Comparison of ENCODE assay signal across 16 mouse cellular contexts in the genomic region with DNA sequence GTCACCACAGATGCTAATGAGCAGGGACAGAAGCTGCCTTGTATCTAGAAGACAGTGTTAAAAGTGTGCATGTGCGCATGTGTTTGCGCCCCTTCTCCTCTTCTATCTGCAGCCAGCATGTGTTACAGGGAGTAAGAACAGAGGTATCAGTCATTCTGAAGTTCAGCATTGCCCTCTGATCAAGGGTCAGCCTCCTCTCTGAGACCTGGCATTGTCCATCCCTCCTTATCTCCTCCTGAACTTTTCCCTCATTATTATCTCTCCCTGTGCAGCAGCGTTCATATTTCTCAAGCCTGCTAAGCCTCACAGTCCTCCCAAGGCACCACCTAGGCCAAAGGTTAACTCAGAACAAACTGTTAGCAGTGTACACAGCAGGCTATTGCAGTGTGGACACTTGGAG. TPM values are rescaled to one million over a fixed set of nuclear protein-coding genes. Genes with fewer than 3 reads are reported as not detected.
DNase-seq lines count a peak whose midpoint lies in the region; ATAC-seq and TF ChIP-seq lines count a peak whose summit lies in the region.
"Had no signal": no experiment of that assay in that cellular context is flagged by ENCODE, and none has a peak within 500 bp of the region (broad histone marks: within the 10 kb centered on the region; RNA-seq: fewer than 3 reads in every experiment).

No protein-coding gene starts in this region.

- peak; percentile 23 for DNase-seq in c-Kit-positive CD71-positive TER-119-positive erythroid progenitor cells, embryonic 14.5 days (ENCODE audit: low spot score)
- peak in 2 of 3 experiments; percentile 35 to 40 for DNase-seq in liver, embryonic 14.5 days (ENCODE audit: low read depth in 3 of 3, low spot score in 3 of 3)
- DNase-seq in layer of hippocampus, adult 2 months (ENCODE audit: low spot score in 2 of 2) = no peak
- DNase-seq in urinary bladder, postnatal 36 days (ENCODE audit: low spot score in 2 of 2) = no peak
- DNase-seq in urinary bladder, postnatal 25 days (ENCODE audit: low spot score) = no peak
- DNase-seq: adrenal gland, postnatal 14 days; cerebellum, adult 18-20 months; cerebellum, postnatal 36 days; heart, adult 11 months; kidney, postnatal 25 days; lung, adult 18-20 months had no signal

- H3K36me3 ChIP-seq in intestine, embryonic 16.5 days (ENCODE audit: control insufficient read depth, insufficient read depth, low read length) = no peaks in the 10 kb centered on the region
- no peaks in the 10 kb centered on the region for H3K36me3 ChIP-seq in liver, embryonic 14.5 days (replicated peaks; ENCODE audit: control insufficient read depth, insufficient read depth, low read depth)
- H3K36me3 ChIP-seq in stomach, embryonic 15.5 days = no peaks in the 10 kb centered on the region

- H3K27me3 ChIP-seq in intestine, embryonic 16.5 days (replicated peaks; ENCODE audit: control insufficient read depth, insufficient read depth, low read length) = no peaks in the 10 kb centered on the region
- no peaks in the 10 kb centered on the region for H3K27me3 ChIP-seq in liver, embryonic 14.5 days (ENCODE audit: control insufficient read depth, insufficient read depth, low read length)
- no peaks in the 10 kb centered on the region for H3K27me3 ChIP-seq in stomach, embryonic 15.5 days (replicated peaks)
- H3K27me3 ChIP-seq: heart, embryonic 15.5 days; midbrain, embryonic 12.5 days; neural tube, embryonic 13.5 days had no signal

- H3K4me1 ChIP-seq in intestine, embryonic 16.5 days (ENCODE audit: control insufficient read depth, insufficient read depth, low read length) = peaks cover 2% of the 10 kb centered on the region; the same call in 1 of the 2 replicates
- H3K4me1 ChIP-seq in liver, embryonic 14.5 days (replicated peaks; ENCODE audit: control insufficient read depth in 2 of 2, insufficient read depth in 2 of 2, low read length in 1 of 2) = peaks cover 5 to 9% of the 10 kb centered on the region in 2 experiments; a peak in 3 of 4 replicates
- H3K4me1 ChIP-seq in stomach, embryonic 15.5 days = no peaks in the 10 kb centered on the region
- H3K4me1 ChIP-seq: heart, embryonic 15.5 days; midbrain, embryonic 12.5 days; neural tube, embryonic 13.5 days had no signal

- no peaks in the 10 kb centered on the region for H3K9me3 ChIP-seq in intestine, embryonic 16.5 days (ENCODE audit: control insufficient read depth, low read length)
- no peaks in the 10 kb centered on the region for H3K9me3 ChIP-seq in liver, embryonic 14.5 days (ENCODE audit: control insufficient read depth, low read length)
- H3K9me3 ChIP-seq in stomach, embryonic 15.5 days = no peaks in the 10 kb centered on the region
- H3K9me3 ChIP-seq: heart, embryonic 15.5 days; midbrain, embryonic 12.5 days; neural tube, embryonic 13.5 days had no signal

- no peak overlapping the region for H3K4me2 ChIP-seq in intestine, embryonic 16.5 days (ENCODE audit: low read depth, low read length)
- no peak overlapping the region for H3K4me2 ChIP-seq in liver, embryonic 14.5 days (ENCODE audit: low read depth)
- H3K4me2 ChIP-seq in stomach, embryonic 15.5 days = no peak overlapping the region
- H3K4me2 ChIP-seq: heart, embryonic 15.5 days; midbrain, embryonic 12.5 days; neural tube, embryonic 13.5 days had no signal

- WGBS in intestine, embryonic 16.5 days = 58% methylated on average over 3 of the region's 3 CpGs
- WGBS in liver, embryonic 14.5 days (ENCODE audit: insufficient replicate concordance) = 25% methylated on average over 3 of the region's 3 CpGs
- WGBS in stomach, embryonic 15.5 days = 69% methylated on average over 3 of the region's 3 CpGs

- TF ChIP-seq CTCF in liver, embryonic 14.5 days (IDR thresholded peaks at IDR 0.05; ENCODE audit: low read depth) = no peak
- no peak for TF ChIP-seq CTCF in layer of hippocampus, adult 2 months (conservative IDR thresholded peaks at IDR 0.05)

- no peak overlapping the region for H3K9ac ChIP-seq in intestine, embryonic 16.5 days (ENCODE audit: low read depth, low read length)
- H3K9ac ChIP-seq in liver, embryonic 14.5 days (replicated peaks) = no peak overlapping the region
- H3K9ac ChIP-seq in stomach, embryonic 15.5 days = no peak overlapping the region
- H3K9ac ChIP-seq: heart, embryonic 15.5 days; midbrain, embryonic 12.5 days; neural tube, embryonic 13.5 days had no signal

- no peak overlapping the region for H3K4me3 ChIP-seq in intestine, embryonic 16.5 days (ENCODE audit: low read length)
- H3K4me3 ChIP-seq in liver, embryonic 14.5 days (ENCODE audit: insufficient read depth in 1 of 2, low read depth in 2 of 2, low read length in 2 of 2) = no peak overlapping the region
- H3K4me3 ChIP-seq in stomach, embryonic 15.5 days (replicated peaks) = no peak overlapping the region
- H3K4me3 ChIP-seq in layer of hippocampus, adult 2 months = no peak overlapping the region
- H3K4me3 ChIP-seq: heart, embryonic 15.5 days; midbrain, embryonic 12.5 days; neural tube, embryonic 13.5 days had no signal

- H3K27ac ChIP-seq in intestine, embryonic 16.5 days (ENCODE audit: low read length) = peak overlapping the region; percentile 80
- peak overlapping the region; percentile 29 for H3K27ac ChIP-seq in liver, embryonic 14.5 days
- H3K27ac ChIP-seq in stomach, embryonic 15.5 days = no peak overlapping the region
- no peak overlapping the region for H3K27ac ChIP-seq in layer of hippocampus, adult 2 months
- H3K27ac ChIP-seq: heart, embryonic 15.5 days; midbrain, embryonic 12.5 days; neural tube, embryonic 13.5 days had no signal

- peak; percentile 63 for TF ChIP-seq EP300 in liver, embryonic 14.5 days (IDR thresholded peaks at IDR 0.05; ENCODE audit: low read depth)

- ATAC-seq in intestine, embryonic 16.5 days = peak; percentile 96
- ATAC-seq in liver, embryonic 14.5 days (ENCODE audit: insufficient read depth) = peak; percentile 84
- peak; percentile 85 for ATAC-seq in stomach, embryonic 15.5 days (ENCODE audit: insufficient read depth, low FRiP score, low read depth)

RNA-seq across cellular contexts. Expression of gene Pmm2, which starts 33.7 kb away (rescaled TPM):
- 126 and 128 TPM in 2 replicates for polyA plus RNA-seq in intestine, embryonic 16.5 days (2015; fragmentation: Nextera tagmentation; extraction: Ambion mirVana)
- polyA plus RNA-seq in liver, embryonic 14.5 days (2012; rRNA removed) = 22.1 and 23.0 TPM in 2 replicates
- polyA plus RNA-seq in liver, embryonic 14.5 days (2014; fragmentation: Nextera tagmentation; extraction: Ambion mirVana) = 25.4 and 25.5 TPM in 2 replicates
- polyA plus RNA-seq in stomach, embryonic 15.5 days (2015; fragmentation: Nextera tagmentation; extraction: Ambion mirVana) = 67.6 and 69.2 TPM in 2 replicates
- 10 to 100 TPM; 34.9 to 35.9 TPM for total RNA-seq in layer of hippocampus, adult 2 months (2021)

RNA-seq across cellular contexts. Expression of gene Tmem186, which starts 33.7 kb away (rescaled TPM):
- polyA plus RNA-seq in intestine, embryonic 16.5 days (2015; fragmentation: Nextera tagmentation; extraction: Ambion mirVana) = 23.9 and 24.2 TPM in 2 replicates
- 6.2 and 7.9 TPM in 2 replicates for polyA plus RNA-seq in liver, embryonic 14.5 days (2012; rRNA removed)
- polyA plus RNA-seq in liver, embryonic 14.5 days (2014; fragmentation: Nextera tagmentation; extraction: Ambion mirVana) = 6.3 and 6.5 TPM in 2 replicates
- polyA plus RNA-seq in stomach, embryonic 15.5 days (2015; fragmentation: Nextera tagmentation; extraction: Ambion mirVana) = 18.8 and 20.1 TPM in 2 replicates
- total RNA-seq in layer of hippocampus, adult 2 months (2021) = 10 to 100 TPM; 12.4 to 13.4 TPM

Comparison
In these comparisons a context has a peak if more than half of its experiments do, and no peak if none do; other contexts are left out.
1. DNase-seq: peak in c-Kit-positive CD71-positive TER-119-positive erythroid progenitor cells, embryonic 14.5 days (single experiment) and liver, embryonic 14.5 days (2 of 3); none in layer of hippocampus, adult 2 months (0 of 2), urinary bladder, postnatal 36 days (0 of 2) and urinary bladder, postnatal 25 days (single experiment).
2. H3K27ac ChIP-seq: peak in intestine, embryonic 16.5 days (single experiment) and liver, embryonic 14.5 days (single experiment); none in stomach, embryonic 15.5 days (single experiment) and layer of hippocampus, adult 2 months (single experiment).
3. Peak in every context shown above with its lines, with median percentiles within 50 percentile points of each other: ATAC-seq.